Mouse (Mus musculus) heart, embryonic 13.5 days (tissue): ENCODE data around the gene Prpsap1. TPM values are rescaled to one million over a fixed set of nuclear protein-coding genes. Genes with fewer than 3 reads are reported as not detected.

ENCODE experiments used
- ATAC-seq: fragments of 200-750 bp; cut with Nextera tagmentation; 2 replicates; pipeline ENCODE4 v1.8.0; 2017; ENCODE audit warnings: moderate TSS enrichment; ENCODE audit not compliant: insufficient number of reproducible peaks, low FRiP score, low TSS enrichment; ENCODE audit errors: extremely low read depth
- H3K27ac ChIP-seq: fragments of 300-500 bp; sonication (generic); replicated peaks from 2 replicates; pipeline ENCODE4 v1.5.1; 2015; ENCODE audit warnings: moderate library complexity, mild to moderate bottlenecking, inconsistent platforms
- H3K27me3 ChIP-seq: fragments of 300-500 bp; sonication (generic); replicated peaks from 2 replicates; pipeline ENCODE4 v1.6.1; 2015; ENCODE audit warnings: mild to moderate bottlenecking, inconsistent platforms
- H3K36me3 ChIP-seq: fragments of 300-500 bp; sonication (generic); 2 replicates; pipeline ENCODE4 v1.6.1; 2015; ENCODE audit warnings: mild to moderate bottlenecking, inconsistent platforms
- H3K4me1 ChIP-seq: fragments of 300-500 bp; sonication (generic); 2 replicates; pipeline ENCODE4 v1.6.1; 2015; ENCODE audit warnings: inconsistent platforms
- H3K4me2 ChIP-seq: fragments of 300-500 bp; sonication (generic); 2 replicates; pipeline ENCODE4 v1.6.1; 2015; ENCODE audit warnings: inconsistent platforms, mild to moderate bottlenecking, moderate library complexity
- H3K4me3 ChIP-seq: fragments of 300-500 bp; sonication (generic); 2 replicates; pipeline ENCODE4 v1.5.1; 2015; ENCODE audit warnings: moderate library complexity, mild to moderate bottlenecking, inconsistent platforms
- H3K9ac ChIP-seq: fragments of 300-500 bp; sonication (generic); 2 replicates; pipeline ENCODE4 v1.6.1; 2015; ENCODE audit warnings: inconsistent platforms, mild to moderate bottlenecking, moderate library complexity
- H3K9me3 ChIP-seq: fragments of 300-500 bp; sonication (generic); 2 replicates; pipeline ENCODE4 v1.6.1; 2016; ENCODE audit warnings: inconsistent platforms
- WGBS: fragments of 180-500 bp; shearing (Covaris S2); methylation state at CpG from one replicate; pipeline ENCODE4 v1.1.7; 2015; ENCODE audit warnings: mixed read lengths; 5-methylcytosine and 5-hydroxymethylcytosine counted together
- polyA plus RNA-seq: library from polyadenylated mRNA; unstranded; fragments of >200 nt; fragmentation: Nextera tagmentation; extraction: Ambion mirVana; gene quantifications from 2 replicates; pipeline ENCODE4 v1.2.1, GENCODE M21; 2015

The Prpsap1 gene
- 90.2 and 102 TPM in 2 replicates for polyA plus RNA-seq

DNA sequence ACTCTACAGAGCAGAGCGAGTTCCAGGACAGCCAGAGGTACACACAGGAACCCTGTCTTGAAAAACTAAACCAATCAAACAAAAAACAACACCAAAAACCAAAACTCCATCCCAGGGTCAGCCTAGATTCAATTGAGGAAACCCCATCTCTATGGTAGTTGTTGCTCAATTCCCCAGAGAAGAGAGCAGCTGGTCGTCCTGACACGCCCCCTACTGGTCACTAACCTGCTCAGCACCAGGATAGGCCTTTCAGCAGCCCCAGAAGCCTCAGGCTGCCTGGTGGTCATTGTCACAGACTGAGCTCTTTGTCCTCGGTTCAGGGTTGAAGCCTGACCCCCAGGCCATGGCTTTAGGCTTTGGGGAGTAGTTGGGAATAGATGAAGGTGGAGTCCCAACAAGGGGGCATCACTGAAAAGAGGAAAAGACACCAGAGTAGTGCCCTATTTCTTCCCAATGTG is at the start of gene Prpsap1:
Gene Prpsap1, minus strand, starts transcription at position 408 of the 458 bp plus-strand sequence.
- Histone ChIP-seq H3K36me3 (no peaks in the 10 kb centered on the region), H3K9me3 (peaks cover 4% of the 10 kb centered on the region; the same call in 1 of the 2 replicates), H3K4me1 (peaks cover 29% of the 10 kb centered on the region), H3K4me3 (no peak within 1 kb of the TSS), H3K27me3 (no peaks in the 10 kb centered on the region), H3K9ac (0 out of 2 replicates have a peak within 1 kb of the TSS, but pooled peaks have one; percentile 2), H3K27ac (peak within 1 kb of the TSS; percentile 77), H3K4me2 (no peak within 1 kb of the TSS)
- WGBS = 26% methylated on average over 4 of the region's 4 CpGs
- no peak for ATAC-seq

DNA sequence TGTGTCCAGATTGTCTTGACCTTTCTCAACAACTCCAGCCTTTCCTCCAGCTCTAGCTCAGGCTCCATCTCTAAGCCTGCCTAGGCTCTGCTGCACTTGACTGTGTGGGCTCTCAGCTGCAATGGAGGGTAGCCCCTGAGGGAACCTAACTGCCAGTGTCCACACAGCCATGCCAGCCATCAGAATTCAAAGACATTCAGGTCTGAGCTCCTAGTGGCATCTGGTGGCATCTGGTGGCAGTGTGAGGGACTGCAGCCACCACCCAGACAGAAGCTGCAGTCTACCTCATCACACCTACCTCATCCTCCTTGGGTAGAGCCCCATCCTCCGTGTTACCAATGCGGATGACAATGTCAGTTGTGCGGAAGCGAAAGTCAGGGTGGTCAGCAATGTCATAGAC is 49.1 kb upstream of the Prpsap1 start:
- H3K4me3 ChIP-seq = no peak overlapping the region
- ATAC-seq = no peak
- H3K27me3 ChIP-seq = no peaks in the 10 kb centered on the region
- WGBS = 75% methylated on average over 4 of the region's 4 CpGs
- no peak overlapping the region for H3K27ac ChIP-seq
- no peak overlapping the region for H3K9ac ChIP-seq
- H3K9me3 ChIP-seq = no peaks in the 10 kb centered on the region
- H3K4me1 ChIP-seq = 0 out of 2 replicates have a peak, but pooled peaks cover 2% of the 10 kb centered on the region
- no peak overlapping the region for H3K4me2 ChIP-seq
- peaks cover 100% of the 10 kb centered on the region for H3K36me3 ChIP-seq

DNA sequence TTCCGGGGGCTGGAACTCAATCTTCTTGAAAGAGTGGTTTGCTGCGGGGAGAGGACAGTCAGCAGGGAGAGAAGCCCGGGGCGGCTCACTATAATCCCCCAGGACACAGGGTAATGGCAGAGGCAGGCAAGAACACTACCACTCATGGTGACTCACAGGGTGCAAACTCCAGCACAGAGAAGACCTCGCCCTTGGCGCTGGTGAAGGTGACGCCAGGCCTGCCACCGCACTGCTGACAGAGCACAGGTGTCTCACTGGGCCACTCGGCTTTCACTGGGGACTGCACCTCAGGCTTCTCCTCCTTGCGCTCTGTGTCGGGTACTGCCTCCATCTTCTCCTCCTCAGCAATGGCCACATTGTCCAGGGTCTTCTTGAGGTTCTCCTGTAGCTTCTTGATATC is 47.2 kb upstream of the Prpsap1 start:
- Histone ChIP-seq H3K27ac (no peak overlapping the region), H3K27me3 (no peaks in the 10 kb centered on the region)

DNA sequence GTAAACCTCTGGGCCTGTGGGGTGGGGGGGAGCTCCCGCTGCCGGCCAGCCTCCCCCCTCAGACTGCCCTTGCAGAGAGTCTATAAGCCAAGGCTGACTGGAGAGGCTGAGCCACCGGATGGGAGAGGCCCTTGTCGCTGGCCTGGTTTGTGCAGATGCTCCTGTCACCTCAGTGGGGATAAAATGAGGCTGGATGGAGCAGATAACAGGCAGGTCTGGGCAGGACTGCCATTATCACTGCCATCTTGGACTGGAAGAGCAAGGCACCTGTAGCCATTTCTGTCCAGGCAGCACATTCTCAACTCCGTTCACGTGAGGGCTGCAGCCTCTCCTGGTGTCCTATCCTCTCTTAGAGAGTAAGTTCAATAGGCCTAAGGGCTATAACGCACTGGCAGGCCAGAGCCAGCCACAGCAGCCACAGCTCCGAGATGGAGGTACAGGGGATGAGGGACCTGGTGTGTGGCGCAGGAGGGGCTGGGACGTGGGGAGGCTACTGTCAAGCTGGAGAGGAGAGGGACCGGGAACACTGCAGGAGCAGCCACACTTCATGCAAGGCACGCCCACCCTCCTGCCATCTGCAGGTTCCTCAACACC is 44.2 kb upstream of the Prpsap1 start:
- H3K27me3 ChIP-seq = peaks cover 25% of the 10 kb centered on the region
- H3K9me3 ChIP-seq = no peaks in the 10 kb centered on the region
- H3K4me2 ChIP-seq = no peak overlapping the region
- H3K27ac ChIP-seq = no peak overlapping the region
- peaks cover 62% of the 10 kb centered on the region for H3K36me3 ChIP-seq
- ATAC-seq = no peak
- no peak overlapping the region for H3K9ac ChIP-seq
- 83% methylated on average over 12 of the region's 12 CpGs for WGBS
- H3K4me3 ChIP-seq = no peak overlapping the region
- peaks cover 22% of the 10 kb centered on the region for H3K4me1 ChIP-seq

More for the DNA sequence above, 47.2 kb upstream of the Prpsap1 start:
- Histone ChIP-seq H3K9ac (no peak overlapping the region), H3K9me3 (no peaks in the 10 kb centered on the region), H3K36me3 (peaks cover 91% of the 10 kb centered on the region), H3K4me3 (no peak overlapping the region), H3K4me1 (peaks cover 12% of the 10 kb centered on the region), H3K4me2 (no peak overlapping the region)
- WGBS = 92% methylated on average over 11 of the region's 11 CpGs
- ATAC-seq = no peak

DNA sequence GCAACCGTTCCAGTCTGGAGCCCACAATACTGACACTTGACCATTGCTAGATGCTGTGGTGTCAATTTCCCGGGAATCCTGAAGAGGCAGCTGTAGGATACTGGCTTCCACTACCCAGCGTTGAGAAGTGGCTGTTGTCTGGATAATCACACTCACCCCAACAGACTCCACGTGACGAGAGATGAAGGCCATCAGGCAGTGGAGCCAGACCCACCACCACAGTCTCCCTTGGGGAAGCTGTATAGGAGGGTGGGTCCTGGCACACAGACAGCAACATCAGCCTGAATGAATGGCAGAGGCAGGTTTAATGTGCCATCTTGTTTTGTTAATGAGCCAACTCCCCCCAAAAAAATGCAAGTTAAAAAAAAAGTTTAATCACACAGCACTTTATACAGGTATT is 43.4 kb upstream of the Prpsap1 start:
- no peaks in the 10 kb centered on the region for H3K9me3 ChIP-seq

DNA sequence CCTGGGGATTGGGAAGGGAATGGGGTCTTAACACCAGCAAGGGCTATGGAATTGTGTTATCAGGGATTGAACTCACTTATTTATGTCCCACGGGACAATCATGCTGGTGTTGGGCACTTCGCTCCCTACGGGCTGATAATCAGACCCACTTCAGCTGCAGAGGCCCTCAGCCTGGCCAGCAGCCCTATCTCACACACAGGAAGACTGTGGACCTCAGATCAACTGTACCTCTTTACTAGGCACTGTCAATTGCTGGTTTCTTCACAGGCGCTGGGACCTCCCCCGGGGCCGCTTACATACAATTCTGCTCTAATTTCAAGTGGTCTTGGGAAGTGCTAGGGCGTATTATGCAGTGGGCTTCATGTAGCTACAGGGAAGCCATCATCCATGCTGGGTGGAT is 42.7 kb upstream of the Prpsap1 start:
- no peak for ATAC-seq
- no peak overlapping the region for H3K4me3 ChIP-seq
- 0 out of 2 replicates have a peak overlapping the region, but pooled peaks have one; percentile 8 for H3K9ac ChIP-seq
- H3K27me3 ChIP-seq = peaks cover 41% of the 10 kb centered on the region
- peaks cover 46% of the 10 kb centered on the region for H3K36me3 ChIP-seq
- no peak overlapping the region for H3K27ac ChIP-seq
- 56% methylated on average over 7 of the region's 7 CpGs for WGBS
- no peaks in the 10 kb centered on the region for H3K9me3 ChIP-seq
- peaks cover 37% of the 10 kb centered on the region for H3K4me1 ChIP-seq
- no peak overlapping the region for H3K4me2 ChIP-seq

More for the DNA sequence above, 43.4 kb upstream of the Prpsap1 start:
- H3K27me3 ChIP-seq = peaks cover 34% of the 10 kb centered on the region
- H3K27ac ChIP-seq = no peak overlapping the region
- WGBS = 42% methylated on average over 5 of the region's 5 CpGs
- peaks cover 53% of the 10 kb centered on the region for H3K36me3 ChIP-seq
- ATAC-seq = no peak
- H3K9ac ChIP-seq = peak overlapping the region; percentile 8; the same call in 1 of the 2 replicates
- peaks cover 30% of the 10 kb centered on the region for H3K4me1 ChIP-seq
- H3K4me2 ChIP-seq = no peak overlapping the region
- H3K4me3 ChIP-seq = no peak overlapping the region

DNA sequence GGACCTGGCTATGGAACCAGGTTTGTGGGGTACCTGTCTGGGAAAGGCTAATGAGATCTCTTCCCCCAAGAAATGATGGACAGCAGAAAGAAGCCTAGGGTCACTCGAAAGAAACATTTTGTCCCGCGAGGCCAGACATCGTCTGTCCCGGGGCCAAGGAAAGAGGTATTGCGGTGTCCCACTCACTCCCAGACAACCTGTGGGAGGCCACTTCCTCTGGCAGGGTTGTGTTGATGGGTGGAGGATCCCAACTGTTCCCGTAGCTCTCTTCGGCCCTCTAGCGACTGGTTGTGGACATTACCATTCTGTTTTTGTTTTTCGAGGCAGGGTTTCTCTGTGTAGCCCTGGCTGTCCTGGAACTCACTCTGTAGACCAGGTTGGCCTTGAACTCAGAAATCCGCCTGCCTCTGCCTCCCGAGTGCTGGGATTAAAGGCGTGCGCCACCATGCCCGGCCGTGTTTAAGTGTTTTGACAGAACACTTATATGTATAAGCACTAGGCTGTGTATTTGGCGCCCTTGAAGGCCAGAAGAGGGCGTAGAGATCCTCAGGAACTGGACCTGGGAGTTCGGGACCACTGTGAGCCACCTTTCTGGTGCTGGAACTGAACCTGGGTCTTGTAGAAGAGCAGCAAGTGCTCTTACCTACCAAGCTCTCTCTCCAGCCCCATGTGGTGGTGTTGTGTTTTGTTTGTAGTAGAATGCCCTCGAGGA is 40.3 kb upstream of the Prpsap1 start:
- ATAC-seq = peak; percentile 58; the same call in 1 of the 2 replicates
- H3K36me3 ChIP-seq = peaks cover 22% of the 10 kb centered on the region
- H3K27me3 ChIP-seq = peaks cover 62% of the 10 kb centered on the region
- WGBS = 16% methylated on average over 20 of the region's 20 CpGs
- peak overlapping the region; percentile 80 for H3K9ac ChIP-seq
- no peaks in the 10 kb centered on the region for H3K9me3 ChIP-seq
- H3K4me3 ChIP-seq = peak overlapping the region; percentile 59
- peaks cover 55% of the 10 kb centered on the region for H3K4me1 ChIP-seq
- H3K4me2 ChIP-seq = peak overlapping the region; percentile 100
- no peak overlapping the region for H3K27ac ChIP-seq

DNA sequence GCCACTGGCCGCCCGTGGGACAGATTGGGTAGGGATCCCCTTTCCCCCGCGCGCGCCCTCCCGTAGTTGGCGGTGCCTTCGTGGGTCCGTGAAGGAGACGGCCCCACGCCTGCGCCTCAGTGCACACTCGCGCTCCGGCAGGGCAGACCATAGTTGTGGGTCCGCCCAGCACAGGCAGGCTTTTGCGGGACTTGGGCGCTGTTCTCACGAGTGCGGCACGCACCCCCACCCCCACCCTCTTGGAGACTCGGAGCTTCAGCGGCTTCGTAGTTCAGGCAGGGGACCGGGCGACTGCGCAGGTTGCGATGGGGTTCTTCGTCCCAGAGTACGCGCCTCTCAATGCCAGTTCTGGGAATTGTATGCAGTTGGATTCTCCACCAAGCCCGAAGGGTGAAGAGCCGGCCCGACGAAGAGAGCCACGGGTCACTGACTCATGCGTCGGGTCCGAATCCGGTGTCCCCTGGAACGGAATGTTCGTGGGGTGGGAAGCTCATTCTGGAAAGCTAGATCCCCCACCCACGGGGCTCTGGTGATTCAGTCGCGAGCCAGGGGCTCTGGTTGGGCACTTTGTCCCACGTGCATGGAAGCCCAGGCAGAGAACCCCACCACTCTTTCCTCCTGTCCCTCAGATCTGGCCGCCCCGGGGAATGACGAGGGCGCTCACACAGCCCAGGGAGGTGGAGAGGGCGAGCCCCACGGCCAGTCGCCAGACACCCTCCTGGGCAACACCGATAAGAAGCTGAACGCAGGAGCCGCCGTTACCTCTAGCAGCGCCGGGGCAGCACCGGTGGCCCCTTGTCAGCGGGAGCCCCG is 39.5 kb upstream of the Prpsap1 start:
- Histone ChIP-seq H3K36me3 (peaks cover 15% of the 10 kb centered on the region), H3K9me3 (no peaks in the 10 kb centered on the region), H3K27me3 (peaks cover 66% of the 10 kb centered on the region), H3K4me1 (peaks cover 55% of the 10 kb centered on the region), H3K9ac (peak overlapping the region; percentile 80), H3K4me3 (peak overlapping the region; percentile 59), H3K4me2 (peak overlapping the region; percentile 100), H3K27ac (0 out of 2 replicates have a peak overlapping the region, but pooled peaks have one; percentile 10)
- 0 out of 2 replicates have a peak, but pooled peaks have one; percentile 18 for ATAC-seq
- under 1% methylated on average over 62 of the region's 63 CpGs for WGBS

DNA sequence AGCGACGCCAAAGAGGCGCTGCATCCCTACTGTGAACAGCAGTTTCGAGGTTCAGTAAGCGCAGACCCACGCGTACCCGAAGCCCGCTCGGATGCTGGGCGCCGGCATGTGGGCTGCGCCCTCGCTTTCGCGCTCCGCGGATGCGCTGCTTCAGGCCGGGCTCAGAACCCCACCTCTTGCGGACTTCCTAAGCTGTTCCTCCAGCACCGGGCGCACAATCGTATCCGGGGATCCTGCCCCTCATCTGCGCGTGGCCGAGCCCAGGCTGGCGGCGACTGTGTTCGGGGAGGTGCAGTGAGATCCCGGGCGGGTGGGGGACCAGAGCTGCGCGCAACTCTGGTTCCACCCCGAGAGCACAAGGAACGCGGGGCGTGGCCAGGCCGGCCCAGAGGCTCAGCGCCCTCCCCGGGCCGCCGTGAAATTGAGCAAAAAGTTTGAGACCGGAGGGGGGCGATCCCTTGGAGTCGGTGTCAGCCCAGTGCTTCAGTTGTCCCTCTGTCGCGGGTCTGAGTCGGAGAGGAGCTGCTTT is 38.9 kb upstream of the Prpsap1 start:
- Histone ChIP-seq H3K36me3 (peaks cover 8% of the 10 kb centered on the region), H3K4me1 (peaks cover 55% of the 10 kb centered on the region), H3K4me3 (peak overlapping the region; percentile 59), H3K27ac (0 out of 2 replicates have a peak overlapping the region, but pooled peaks have one; percentile 10), H3K9me3 (no peaks in the 10 kb centered on the region), H3K27me3 (peaks cover 67% of the 10 kb centered on the region), H3K9ac (peak overlapping the region; percentile 80), H3K4me2 (peak overlapping the region; percentile 100)
- WGBS = under 1% methylated on average over 47 of the region's 50 CpGs
- peak; percentile 40; the same call in 1 of the 2 replicates for ATAC-seq

DNA sequence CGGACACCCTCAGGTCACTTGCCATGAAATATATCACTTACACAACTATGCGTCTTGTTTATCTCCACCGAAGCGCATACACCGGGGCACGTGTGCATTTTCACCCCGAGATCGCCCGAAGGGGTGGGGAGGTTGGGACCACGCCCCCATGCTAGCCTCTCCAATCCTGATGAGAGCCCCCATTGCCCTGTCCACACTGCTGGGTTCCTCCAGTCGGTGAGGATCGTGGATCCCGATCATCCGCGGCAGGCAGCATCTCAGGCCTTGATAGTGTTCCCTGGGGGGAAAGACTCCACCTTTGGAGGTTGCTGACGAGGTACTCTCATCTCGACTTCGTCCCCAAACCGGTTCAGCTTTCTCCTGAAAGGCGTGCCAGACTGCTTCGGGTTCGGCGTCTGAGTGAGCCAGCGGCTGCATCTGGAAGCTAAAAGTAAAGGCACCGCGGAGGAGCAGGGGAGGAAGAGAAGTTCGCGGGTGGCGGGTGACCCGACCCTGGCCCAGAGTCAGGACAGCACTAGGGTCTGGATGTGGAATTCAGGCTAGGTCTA is 38.3 kb upstream of the Prpsap1 start:
- Histone ChIP-seq H3K4me1 (peaks cover 53% of the 10 kb centered on the region), H3K9me3 (no peaks in the 10 kb centered on the region), H3K27ac (0 out of 2 replicates have a peak overlapping the region, but pooled peaks have one; percentile 10), H3K4me2 (peak overlapping the region; percentile 100), H3K4me3 (peak overlapping the region; percentile 59), H3K27me3 (peaks cover 72% of the 10 kb centered on the region), H3K9ac (peak overlapping the region; percentile 80), H3K36me3 (peaks cover 5% of the 10 kb centered on the region)
- ATAC-seq = no peak
- under 1% methylated on average over 30 of the region's 30 CpGs for WGBS
